18 mouse cellular contexts compared by ENCODE assay signal in the genomic region with DNA sequence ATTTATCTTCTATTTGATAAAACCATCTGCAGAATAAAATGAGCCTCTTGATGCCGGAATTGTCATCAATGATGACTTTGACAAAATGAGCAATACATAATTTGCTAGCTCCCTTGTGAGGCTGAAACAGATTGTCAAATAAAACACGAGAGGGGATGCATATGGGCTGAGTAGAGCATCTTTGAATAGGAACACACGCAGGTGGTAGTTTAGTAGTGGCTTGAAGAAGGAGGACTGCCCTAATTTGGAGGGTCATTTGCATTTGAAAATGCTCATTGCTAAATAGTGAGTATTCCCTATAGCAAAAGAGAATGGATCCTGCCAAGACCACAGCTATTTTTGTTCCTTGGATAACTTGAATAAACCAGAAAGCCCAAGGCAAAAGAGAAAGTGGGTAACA.
"Had no signal": no experiment of that assay in that cellular context is flagged by ENCODE, and none has a peak within 500 bp of the region (broad histone marks: within the 10 kb centered on the region; RNA-seq: fewer than 3 reads in every experiment).

No protein-coding gene starts in this region.

- H3K4me1 ChIP-seq: lung, embryonic 15.5 days; megakaryocyte, embryonic 14.5 days; midbrain, embryonic 13.5 days; midbrain, embryonic 15.5 days; neural tube, embryonic 13.5 days; stomach, embryonic 15.5 days had no signal

- H3K9me3 ChIP-seq: lung, embryonic 15.5 days; megakaryocyte, embryonic 14.5 days; midbrain, embryonic 13.5 days; midbrain, embryonic 15.5 days; neural tube, embryonic 13.5 days; stomach, embryonic 15.5 days had no signal

- H3K36me3 ChIP-seq: lung, embryonic 15.5 days; midbrain, embryonic 13.5 days; midbrain, embryonic 15.5 days; neural tube, embryonic 13.5 days; stomach, embryonic 15.5 days had no signal

- DNase-seq: liver, postnatal 0 days; lung, adult 2 months; lung, postnatal 14 days; lung, postnatal 36 days; right cerebral cortex, postnatal 14 days; thymus, adult 18-20 months; thymus, postnatal 14 days; thymus, postnatal 36 days had no signal

- H3K4me2 ChIP-seq: lung, embryonic 15.5 days; midbrain, embryonic 11.5 days; midbrain, embryonic 13.5 days; midbrain, embryonic 15.5 days; neural tube, embryonic 13.5 days; stomach, embryonic 15.5 days had no signal

- H3K9ac ChIP-seq: liver, postnatal 0 days; lung, embryonic 15.5 days; midbrain, embryonic 13.5 days; midbrain, embryonic 15.5 days; neural tube, embryonic 13.5 days; stomach, embryonic 15.5 days had no signal

- H3K27ac ChIP-seq: lung, embryonic 15.5 days; macrophage; midbrain, embryonic 13.5 days; midbrain, embryonic 15.5 days; neural tube, embryonic 13.5 days; stomach, embryonic 15.5 days; stomach, postnatal 0 days had no signal

- H3K27me3 ChIP-seq: lung, embryonic 15.5 days; megakaryocyte, embryonic 14.5 days; midbrain, embryonic 13.5 days; midbrain, embryonic 15.5 days; neural tube, embryonic 13.5 days; stomach, embryonic 15.5 days had no signal

- H3K4me3 ChIP-seq: lung, embryonic 15.5 days; megakaryocyte, embryonic 14.5 days; midbrain, embryonic 13.5 days; midbrain, embryonic 15.5 days; neural tube, embryonic 13.5 days; stomach, embryonic 15.5 days had no signal

- ATAC-seq: liver, postnatal 0 days; lung, postnatal 0 days; midbrain, embryonic 13.5 days; midbrain, embryonic 15.5 days had no signal
